Mouse (Mus musculus) ES-E14 (cell line): ENCODE measurements around the gene Als2cr12. TPM values are rescaled to one million over a fixed set of nuclear protein-coding genes. Genes with fewer than 3 reads are reported as not detected.
"Not testable (repeated sequence)": the region's sequence is repeated elsewhere in the genome, so short reads cannot be mapped to it uniquely, and the experiment has no call there.

Experiments used
- DNase-seq: peaks from one replicate; pipeline ENCODE4 v3.0.0-alpha.2; 2013; ENCODE audit warnings: low read depth, low spot score
- H3K27ac ChIP-seq: 2 replicates; pipeline ENCODE4 v1.5.1; 2012; ENCODE audit warnings: low read depth, mild to moderate bottlenecking, low read length, moderate library complexity, mixed read lengths; ENCODE audit not compliant: poor library complexity, insufficient read depth, severe bottlenecking
- H3K36me3 ChIP-seq: 2 replicates; pipeline ENCODE4 v1.6.1; 2012; ENCODE audit warnings: mild to moderate bottlenecking, low read length, moderate library complexity, mixed read lengths; ENCODE audit not compliant: control insufficient read depth, poor library complexity, insufficient read depth, severe bottlenecking
- H3K4me1 ChIP-seq, 2 experiments: fragments of 150-350 bp in 1 of 2; sonication (generic) in 1 of 2; 2 replicates each; pipeline ENCODE4 v1.6.1; 2012; ENCODE audit warnings: low read length in 2 of 2, mild to moderate bottlenecking in 1 of 2, mixed read lengths in 1 of 2; ENCODE audit not compliant: control insufficient read depth in 2 of 2, insufficient read depth in 2 of 2, poor library complexity in 1 of 2
- H3K4me3 ChIP-seq, 2 experiments: fragments of 150-350 bp in 1 of 2; sonication (generic) in 1 of 2; 2 replicates each; pipeline ENCODE4 v1.5.1; 2012; ENCODE audit warnings: low read length in 2 of 2, low read depth in 1 of 2, mild to moderate bottlenecking in 1 of 2, mixed read lengths in 1 of 2; ENCODE audit not compliant: insufficient read depth in 1 of 2, poor library complexity in 1 of 2, severe bottlenecking in 1 of 2
- H3K9ac ChIP-seq: 2 replicates; pipeline ENCODE4 v1.6.1; 2012; ENCODE audit warnings: low read depth, mild to moderate bottlenecking, low read length, mixed read lengths; ENCODE audit not compliant: poor library complexity, insufficient read depth, severe bottlenecking
- H3K9me3 ChIP-seq: fragments of 150-350 bp; sonication (generic); 2 replicates; pipeline ENCODE4 v1.6.1; 2012; ENCODE audit warnings: low read depth, mild to moderate bottlenecking, low read length; ENCODE audit not compliant: control insufficient read depth, insufficient read depth
- CHD2 ChIP-seq: IDR thresholded peaks from 2 replicates; pipeline ENCODE4 v1.6.1; 2014; ENCODE audit warnings: mild to moderate bottlenecking, low read depth, low read length, inconsistent platforms
- HCFC1 ChIP-seq: IDR thresholded peaks from 2 replicates; pipeline ENCODE4 v1.6.1; 2012; ENCODE audit warnings: low read length, inconsistent platforms, borderline replicate concordance; ENCODE audit not compliant: insufficient read depth
- MAFK ChIP-seq: IDR thresholded peaks from 2 replicates; pipeline ENCODE4 v1.6.1; 2014; ENCODE audit warnings: mild to moderate bottlenecking, low read depth, low read length, inconsistent platforms; ENCODE audit not compliant: insufficient read depth
- ZC3H11A ChIP-seq: IDR thresholded peaks from 2 replicates; pipeline ENCODE4 v1.6.1; 2012; ENCODE audit warnings: low read depth, mild to moderate bottlenecking, inconsistent platforms, low read length, borderline replicate concordance
- ZNF384 ChIP-seq: IDR thresholded peaks from 2 replicates; pipeline ENCODE4 v1.6.1; 2012; ENCODE audit warnings: low read depth, low read length, inconsistent platforms
- in situ Hi-C, 2 experiments: fragments of 600-800 bp; cut with MboI; formaldehyde crosslinking; loops; one replicate each; pipeline ENCODE4 v1.15.1; 2025; ENCODE audit warnings: low sequenced_read_pairs in 2 of 2, inconsistent platforms in 1 of 2; ENCODE audit not compliant: unreplicated experiment in 2 of 2
- total RNA-seq: library from RNA; depleted of rRNA; stranded (reverse); fragments of 300-350 nt; gene quantifications from 2 replicates; pipeline ENCODE4 v1.2.3, GENCODE M21; 2012

Gene Als2cr12
- total RNA-seq, 1 experiment: 0.22 TPM

GRCm38 (mm10) chr1:58713081-58713892 is 17.5 kb upstream of the Als2cr12 start:
- H3K4me3 ChIP-seq: peak overlapping the region; percentile 72 to 91
- H3K36me3 ChIP-seq: peaks cover 2% of the 10 kb centered on the region; the same call in 1 of the 2 replicates
- in situ Hi-C loops: no loop called here
- TF ChIP-seq ZC3H11A: no peak
- peak; percentile 97 for TF ChIP-seq ZNF384
- DNase-seq: no peak
- peak overlapping the region; percentile 22; the same call in 1 of the 2 replicates for H3K27ac ChIP-seq
- H3K9me3 ChIP-seq: no peaks in the 10 kb centered on the region
- peak overlapping the region; percentile 77 for H3K9ac ChIP-seq
- H3K4me1 ChIP-seq: peaks cover 2 to 8% of the 10 kb centered on the region in 2 experiments

DNA sequence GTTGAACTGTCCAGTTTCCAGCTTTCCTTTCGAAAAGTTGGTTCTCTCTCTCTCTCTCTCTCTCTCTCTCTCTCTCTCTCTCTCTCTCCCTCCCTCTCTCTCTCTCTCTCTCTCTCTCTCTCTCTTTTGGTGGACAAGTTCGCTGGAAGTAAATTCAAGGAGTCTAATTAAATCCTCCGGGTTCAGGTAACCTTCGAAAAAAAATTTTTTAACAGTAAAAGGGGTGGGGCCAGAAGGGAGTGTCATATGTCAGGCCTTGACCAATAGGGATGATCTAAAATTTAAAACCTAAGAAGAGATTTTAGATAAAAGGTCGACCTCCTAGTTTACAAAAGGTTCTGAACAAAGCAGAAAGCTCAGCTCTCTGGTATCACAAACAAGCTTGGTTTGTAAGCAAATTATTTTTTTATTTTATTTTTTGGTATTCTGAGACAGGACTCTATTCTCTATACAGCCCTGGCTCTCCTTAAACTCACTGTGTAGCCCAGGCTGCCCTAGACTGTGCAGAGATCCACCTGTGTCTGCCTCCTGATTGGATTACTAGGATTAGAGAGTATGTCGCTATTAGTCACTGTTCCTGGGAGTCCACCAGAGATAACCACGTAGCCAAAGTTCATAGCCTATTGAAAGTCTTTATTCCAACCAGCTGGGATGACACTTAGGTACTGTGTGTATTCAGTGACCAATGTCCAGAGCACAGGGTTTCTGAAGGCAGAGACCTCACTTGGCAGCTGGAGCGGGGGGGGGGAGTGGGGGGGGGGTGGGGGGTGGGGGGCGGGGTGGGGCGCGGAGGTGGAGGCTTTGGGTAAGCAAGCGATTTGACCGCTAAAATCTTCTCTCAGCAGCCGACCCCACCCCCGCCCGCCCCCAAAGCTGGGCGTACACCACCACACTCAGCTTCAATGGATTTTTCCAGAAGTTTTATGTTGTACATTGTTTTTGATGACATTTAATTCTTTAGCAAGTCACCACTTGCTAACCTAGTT is 16.6 kb upstream of the Als2cr12 start:
- H3K9me3 ChIP-seq: no peaks in the 10 kb centered on the region
- H3K27ac ChIP-seq: no peak overlapping the region; the same call in 1 of the 2 replicates
- peak overlapping the region; percentile 10 to 72; a peak in 3 of 4 replicates for H3K4me3 ChIP-seq
- in situ Hi-C loops: no loop called here
- H3K36me3 ChIP-seq: peaks cover 2% of the 10 kb centered on the region; the same call in 1 of the 2 replicates
- no peak for DNase-seq
- H3K4me1 ChIP-seq: peaks cover 2 to 8% of the 10 kb centered on the region in 2 experiments
- H3K9ac ChIP-seq: no peak overlapping the region
- no peak for TF ChIP-seq ZNF384
- no peak for TF ChIP-seq CHD2
- no peak for TF ChIP-seq HCFC1
- TF ChIP-seq MAFK: no peak
- TF ChIP-seq ZC3H11A: no peak

GRCm38 (mm10) chr1:58711365-58712016 is 15.7 kb upstream of the Als2cr12 start, which contains the start of gene Cflar:
Gene Cflar, plus strand, starts transcription at chr1:58711508.
- Histone ChIP-seq H3K4me3 (peak within 1 kb of the TSS; percentile 81 to 84), H3K27ac (peak within 1 kb of the TSS; percentile 73), H3K36me3 (no peaks in the 10 kb centered on the region), H3K9me3 (no peaks in the 10 kb centered on the region), H3K9ac (peak within 1 kb of the TSS; percentile 93), H3K4me1 (peaks cover 2 to 8% of the 10 kb centered on the region in 2 experiments)
- no peak for DNase-seq
- TF ChIP-seq ZC3H11A: no peak
- no peak for TF ChIP-seq ZNF384
- no peak for TF ChIP-seq HCFC1
- no peak for TF ChIP-seq CHD2
- no peak for TF ChIP-seq MAFK
- in situ Hi-C loops: no loop called here

GRCm38 (mm10) chr1:58710711-58711364 is 15.0 kb upstream of the Als2cr12 start:
- in situ Hi-C loops: no loop called here
- Histone ChIP-seq H3K27ac (no peak overlapping the region), H3K4me1 (peaks cover 2 to 8% of the 10 kb centered on the region in 2 experiments), H3K36me3 (no peaks in the 10 kb centered on the region), H3K4me3 (peak overlapping the region; percentile 81 to 84; a peak in 3 of 4 replicates), H3K9me3 (no peaks in the 10 kb centered on the region), H3K9ac (0 out of 2 replicates have a peak overlapping the region, but pooled peaks have one; percentile 25)
- no peak for TF ChIP-seq MAFK
- TF ChIP-seq CHD2: no peak
- TF ChIP-seq ZC3H11A: no peak
- no peak for TF ChIP-seq ZNF384
- no peak for TF ChIP-seq HCFC1
- DNase-seq: no peak

GRCm38 (mm10) chr1:58710043-58710442 is 14.3 kb upstream of the Als2cr12 start:
- DNase-seq, H3K27ac ChIP-seq, H3K4me3 ChIP-seq, H3K4me1 ChIP-seq, H3K9ac ChIP-seq, H3K36me3 ChIP-seq, H3K9me3 ChIP-seq, in situ Hi-C loops: not testable (repeated sequence)

GRCm38 (mm10) chr1:58700580-58701162 is 4.9 kb upstream of the Als2cr12 start:
- H3K4me3 ChIP-seq, DNase-seq, in situ Hi-C loops, H3K4me1 ChIP-seq, H3K36me3 ChIP-seq, H3K9me3 ChIP-seq, H3K27ac ChIP-seq, H3K9ac ChIP-seq: not testable (repeated sequence)
